Mouse (Mus musculus) liver, adult 2 months (tissue): Measurements from ENCODE around the gene Spns2. TPM values are rescaled to one million over a fixed set of nuclear protein-coding genes. Genes with fewer than 3 reads are reported as not detected.

Experiments used
- DNase-seq: peaks from one replicate; pipeline ENCODE4 v3.0.0-alpha.2; 2011; ENCODE audit warnings: low read depth, low spot score; ENCODE audit errors: extremely low read depth
- H3K27ac ChIP-seq: fragments of 200-500 bp; replicated peaks from 2 replicates; pipeline ENCODE4 v1.5.1; 2012; ENCODE audit warnings: low read depth, mild to moderate bottlenecking, control low read depth, inconsistent platforms, low read length; ENCODE audit not compliant: insufficient read depth
- H3K27me3 ChIP-seq: fragments of 200-500 bp; 2 replicates; pipeline ENCODE4 v1.6.1; 2012; ENCODE audit warnings: mild to moderate bottlenecking, moderate library complexity, low read length, inconsistent platforms; ENCODE audit not compliant: control insufficient read depth, insufficient read depth
- H3K36me3 ChIP-seq: fragments of 200-500 bp; 2 replicates; pipeline ENCODE4 v1.6.1; 2012; ENCODE audit warnings: low read length, inconsistent platforms; ENCODE audit not compliant: control insufficient read depth, insufficient read depth
- H3K4me1 ChIP-seq: fragments of 200-500 bp; 2 replicates; pipeline ENCODE4 v1.6.1; 2011; ENCODE audit warnings: low read length; ENCODE audit not compliant: control insufficient read depth, insufficient read depth
- H3K4me3 ChIP-seq: fragments of 200-500 bp; 2 replicates; pipeline ENCODE4 v1.5.1; 2011; ENCODE audit warnings: low read depth, mild to moderate bottlenecking, control low read depth, low read length, moderate library complexity; ENCODE audit not compliant: insufficient read depth
- H3K79me2 ChIP-seq: fragments of 200-500 bp; 2 replicates; pipeline ENCODE4 v1.6.1; 2012; ENCODE audit warnings: inconsistent platforms, mild to moderate bottlenecking, low read length, moderate library complexity; ENCODE audit not compliant: control insufficient read depth, insufficient read depth
- H3K9ac ChIP-seq: fragments of 200-500 bp; 2 replicates; pipeline ENCODE4 v1.6.1; 2012; ENCODE audit warnings: low read depth, mild to moderate bottlenecking, control low read depth, inconsistent platforms, low read length
- CTCF ChIP-seq: fragments of 200-500 bp; IDR thresholded peaks from 2 replicates; pipeline ENCODE4 v1.5.1; 2011; ENCODE audit warnings: low read depth, low read length, control low read depth
- POLR2A ChIP-seq: fragments of 200-500 bp; IDR thresholded peaks from 2 replicates; pipeline ENCODE4 v1.6.1; 2011; ENCODE audit warnings: low read length, control low read depth; ENCODE audit not compliant: insufficient read depth; ENCODE audit errors: extremely low read depth
- WGBS: fragments of 180-500 bp; shearing (Covaris S2); methylation state at CpG from one replicate; pipeline ENCODE4 v1.1.7; 2018; 5-methylcytosine and 5-hydroxymethylcytosine counted together
- polyA plus RNA-seq: library from polyadenylated mRNA; depleted of rRNA; stranded (reverse); fragments of >200 nt; gene quantifications from 2 replicates; pipeline ENCODE4 v1.2.3, GENCODE M21; 2012
- total RNA-seq: library from RNA; depleted of rRNA; stranded (reverse); fragments of >200 nt; gene quantifications from 2 replicates; pipeline ENCODE4 v1.2.3, GENCODE M21; 2014

The Spns2 gene
- total and polyA plus RNA-seq, 2 experiments: 41.1 to 47.3 TPM

DNA sequence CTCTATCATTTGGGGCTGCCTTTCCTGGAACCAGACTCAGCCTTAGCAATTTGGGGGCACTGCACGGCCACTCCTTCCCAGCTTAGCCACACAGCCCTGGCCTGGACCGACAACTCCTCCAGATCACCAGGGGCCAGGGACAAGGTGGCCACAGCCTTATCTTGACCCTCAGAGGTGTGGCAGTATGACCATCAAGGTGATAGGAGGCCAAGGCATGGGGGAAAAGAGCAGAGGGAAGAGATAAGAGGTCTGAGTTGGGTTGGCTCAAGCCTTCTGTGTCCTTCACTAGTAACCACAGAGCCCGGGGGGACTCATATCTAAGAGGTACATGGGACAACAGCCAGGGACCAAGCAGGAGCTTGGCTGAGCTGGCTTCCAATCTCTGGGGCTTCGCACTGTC, 7.8 kb downstream of the Spns2 start:
- Histone ChIP-seq H3K79me2 (no peaks in the 10 kb centered on the region), H3K27me3 (no peaks in the 10 kb centered on the region), H3K4me3 (no peak overlapping the region), H3K4me1 (peaks cover 5% of the 10 kb centered on the region), H3K36me3 (no peaks in the 10 kb centered on the region), H3K9ac (no peak overlapping the region), H3K27ac (no peak overlapping the region)
- WGBS: 75% methylated on average over 4 of the region's 4 CpGs
- TF ChIP-seq POLR2A (no peak), CTCF (no peak)
- no peak for DNase-seq

DNA sequence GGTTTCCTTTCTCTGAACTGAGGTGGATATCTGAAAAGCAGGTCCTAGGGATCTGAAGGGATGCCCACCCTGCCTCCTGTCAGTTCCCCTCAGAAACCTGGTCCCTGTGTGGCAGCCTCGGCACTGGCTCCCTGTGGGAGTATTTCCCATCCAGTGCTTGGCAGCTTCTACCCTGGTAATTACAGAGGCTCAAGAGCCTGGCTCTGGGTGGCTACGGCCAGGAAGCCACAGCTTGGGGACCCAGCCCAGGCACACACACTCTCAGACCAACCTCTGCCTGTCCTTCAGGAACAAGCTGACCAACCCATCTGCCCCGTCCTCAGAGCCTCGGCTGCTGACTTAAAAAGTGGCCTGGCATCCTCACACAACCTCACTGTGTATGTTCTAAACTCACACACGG, 8.4 kb downstream of the Spns2 start:
- H3K79me2 ChIP-seq: no peaks in the 10 kb centered on the region
- H3K36me3 ChIP-seq: no peaks in the 10 kb centered on the region
- H3K4me1 ChIP-seq: peaks cover 8% of the 10 kb centered on the region
- no peak for DNase-seq
- no peak for TF ChIP-seq CTCF
- TF ChIP-seq POLR2A: no peak
- H3K27ac ChIP-seq: no peak overlapping the region
- H3K27me3 ChIP-seq: no peaks in the 10 kb centered on the region
- 86% methylated on average over 5 of the region's 5 CpGs for WGBS
- H3K9ac ChIP-seq: no peak overlapping the region
- H3K4me3 ChIP-seq: no peak overlapping the region

DNA sequence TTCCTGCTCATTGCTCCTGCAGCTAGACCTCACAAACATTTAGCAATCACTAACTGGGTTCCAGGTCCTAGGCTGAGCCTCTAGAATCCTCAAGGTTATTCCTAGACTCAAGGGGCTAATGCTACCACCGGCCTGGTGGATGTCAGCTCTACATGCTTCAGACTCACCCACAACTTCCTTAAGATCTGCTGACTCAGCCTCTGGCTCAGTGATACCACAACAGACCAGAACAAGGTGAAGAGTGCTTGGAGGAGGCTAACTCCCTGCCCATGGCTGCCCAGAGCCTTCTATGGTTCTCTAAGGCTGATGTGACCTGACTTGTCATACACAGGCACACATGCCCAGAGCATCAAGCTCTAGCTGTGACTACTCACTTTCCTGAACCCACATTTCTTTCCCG, 10.2 kb downstream of the Spns2 start:
- no peak for DNase-seq
- Histone ChIP-seq H3K36me3 (no peaks in the 10 kb centered on the region), H3K4me1 (peaks cover 19% of the 10 kb centered on the region), H3K4me3 (no peak overlapping the region), H3K9ac (no peak overlapping the region), H3K27ac (no peak overlapping the region), H3K27me3 (no peaks in the 10 kb centered on the region), H3K79me2 (no peaks in the 10 kb centered on the region)
- no peak for TF ChIP-seq POLR2A
- TF ChIP-seq CTCF: no peak
- WGBS: 68% methylated on average over 2 of the region's 2 CpGs

DNA sequence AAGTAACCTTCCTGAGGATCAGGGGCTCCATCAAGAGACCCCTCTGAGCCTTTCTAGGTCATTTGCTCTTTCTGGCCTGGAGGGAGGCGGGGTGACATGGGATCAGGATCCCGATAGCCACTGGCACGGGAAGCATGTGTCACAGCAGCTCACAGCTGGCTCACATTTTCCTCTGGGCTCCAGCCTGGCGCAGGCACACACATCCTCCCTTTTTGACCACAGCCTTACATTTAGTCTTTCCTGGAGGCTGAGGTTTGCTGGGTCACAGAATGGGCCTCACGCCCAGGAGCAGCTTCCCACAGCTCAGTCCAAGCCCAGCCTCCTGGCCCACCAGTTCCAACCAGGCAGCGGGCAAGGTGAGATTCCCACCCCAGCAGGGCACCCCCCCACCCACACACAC, 11.5 kb downstream of the Spns2 start:
- no peaks in the 10 kb centered on the region for H3K27me3 ChIP-seq
- no peak overlapping the region for H3K9ac ChIP-seq
- H3K4me1 ChIP-seq: peaks cover 31% of the 10 kb centered on the region
- WGBS: 76% methylated on average over 6 of the region's 6 CpGs
- TF ChIP-seq POLR2A: no peak
- TF ChIP-seq CTCF: no peak
- DNase-seq: no peak
- no peaks in the 10 kb centered on the region for H3K36me3 ChIP-seq
- H3K79me2 ChIP-seq: no peaks in the 10 kb centered on the region; the same call in 1 of the 2 replicates
- H3K27ac ChIP-seq: no peak overlapping the region
- H3K4me3 ChIP-seq: no peak overlapping the region

DNA sequence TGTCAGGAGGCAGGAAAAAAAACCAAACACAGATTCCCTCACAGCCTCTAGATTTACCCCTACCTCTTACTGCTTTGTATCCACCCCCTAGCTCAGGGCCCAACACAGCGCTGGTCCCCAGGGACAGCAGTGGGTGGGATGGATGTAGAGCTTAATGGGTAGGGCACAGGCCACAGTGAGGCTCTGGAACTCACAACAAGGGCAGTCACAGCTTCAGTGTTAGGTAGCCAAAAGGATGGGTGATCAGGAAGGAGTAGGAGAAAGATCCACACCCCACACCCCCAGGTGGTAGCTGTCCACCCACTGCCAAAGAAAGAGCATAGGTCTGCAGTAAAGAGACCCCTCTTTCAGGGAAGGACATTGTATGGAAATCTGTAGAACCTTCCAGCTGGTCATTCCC, 12.1 kb downstream of the Spns2 start:
- H3K4me1 ChIP-seq: peaks cover 33% of the 10 kb centered on the region
- H3K27ac ChIP-seq: no peak overlapping the region
- H3K79me2 ChIP-seq: no peaks in the 10 kb centered on the region; the same call in 1 of the 2 replicates
- WGBS: 100% methylated on average over 1 of the region's 1 CpGs
- no peaks in the 10 kb centered on the region for H3K36me3 ChIP-seq
- TF ChIP-seq POLR2A (no peak), CTCF (no peak)
- H3K9ac ChIP-seq: no peak overlapping the region
- no peak for DNase-seq
- no peaks in the 10 kb centered on the region for H3K27me3 ChIP-seq
- H3K4me3 ChIP-seq: no peak overlapping the region

DNA sequence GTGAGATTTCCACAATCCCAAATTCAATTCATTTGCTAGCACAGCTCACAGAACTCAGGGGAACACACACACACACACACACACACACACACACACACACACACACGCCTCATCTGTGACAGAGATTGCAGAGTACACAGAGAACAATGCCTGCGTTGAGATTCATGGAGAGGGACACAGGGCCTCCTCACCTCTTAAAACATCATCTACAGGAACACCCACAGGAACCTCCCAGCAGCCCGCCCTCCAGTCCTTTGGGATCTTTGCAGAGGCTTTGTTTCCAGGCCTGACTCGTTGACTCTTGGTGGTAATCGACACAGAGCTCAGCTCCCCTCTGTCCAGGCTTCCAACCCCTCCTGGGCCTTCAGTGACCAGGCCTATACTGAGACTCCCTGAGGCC, 12.5 kb downstream of the Spns2 start:
- Histone ChIP-seq H3K27ac (no peak overlapping the region), H3K79me2 (no peaks in the 10 kb centered on the region; the same call in 1 of the 2 replicates), H3K9ac (no peak overlapping the region), H3K36me3 (no peaks in the 10 kb centered on the region), H3K4me1 (peaks cover 33% of the 10 kb centered on the region), H3K27me3 (no peaks in the 10 kb centered on the region), H3K4me3 (no peak overlapping the region)
- 66% methylated on average over 5 of the region's 5 CpGs for WGBS
- DNase-seq: no peak
- TF ChIP-seq CTCF (no peak), POLR2A (no peak)
